Mouse (Mus musculus) embryonic facial prominence, embryonic 13.5 days (tissue): ENCODE measurements around the gene Dgka. TPM values are rescaled to one million over a fixed set of nuclear protein-coding genes. Genes with fewer than 3 reads are reported as not detected.

Source experiments
- ATAC-seq: fragments of 200-750 bp; cut with Nextera tagmentation; 2 replicates; pipeline ENCODE4 v1.8.0; 2017; ENCODE audit warnings: low read depth; ENCODE audit not compliant: insufficient number of reproducible peaks, insufficient read depth, low FRiP score, low TSS enrichment
- H3K27ac ChIP-seq: fragments of 300-500 bp; sonication (generic); 2 replicates; pipeline ENCODE4 v1.5.1; 2015; ENCODE audit warnings: moderate library complexity, mild to moderate bottlenecking, inconsistent platforms
- H3K27me3 ChIP-seq: fragments of 300-500 bp; sonication (generic); 2 replicates; pipeline ENCODE4 v1.6.1; 2015; ENCODE audit warnings: mild to moderate bottlenecking, inconsistent platforms
- H3K36me3 ChIP-seq: fragments of 300-500 bp; sonication (generic); 2 replicates; pipeline ENCODE4 v1.6.1; 2015; ENCODE audit warnings: mild to moderate bottlenecking, inconsistent platforms
- H3K4me1 ChIP-seq: fragments of 300-500 bp; sonication (generic); 2 replicates; pipeline ENCODE4 v1.6.1; 2015; ENCODE audit warnings: inconsistent platforms
- H3K4me2 ChIP-seq: fragments of 300-500 bp; sonication (generic); 2 replicates; pipeline ENCODE4 v1.6.1; 2015; ENCODE audit warnings: moderate library complexity, mild to moderate bottlenecking, inconsistent platforms
- H3K4me3 ChIP-seq: fragments of 300-500 bp; sonication (generic); 2 replicates; pipeline ENCODE4 v1.5.1; 2015; ENCODE audit warnings: mild to moderate bottlenecking, inconsistent platforms
- H3K9ac ChIP-seq: fragments of 300-500 bp; sonication (generic); 2 replicates; pipeline ENCODE4 v1.6.1; 2015; ENCODE audit warnings: mild to moderate bottlenecking, inconsistent platforms
- H3K9me3 ChIP-seq: fragments of 300-500 bp; sonication (generic); 2 replicates; pipeline ENCODE4 v1.6.1; 2016; ENCODE audit warnings: inconsistent platforms
- WGBS: fragments of 180-500 bp; shearing (Covaris S2); methylation state at CpG from one replicate; pipeline ENCODE4 v1.1.7; 2015; ENCODE audit warnings: mixed read lengths; 5-methylcytosine and 5-hydroxymethylcytosine counted together
- polyA plus RNA-seq: library from polyadenylated mRNA; unstranded; fragments of >200 nt; fragmentation: Nextera tagmentation; extraction: Ambion mirVana; gene quantifications from 2 replicates; pipeline ENCODE4 v1.2.1, GENCODE M21; 2015

Dgka gene
- polyA plus RNA-seq, 1 experiment from 2014 or later: 16.3 TPM

DNA sequence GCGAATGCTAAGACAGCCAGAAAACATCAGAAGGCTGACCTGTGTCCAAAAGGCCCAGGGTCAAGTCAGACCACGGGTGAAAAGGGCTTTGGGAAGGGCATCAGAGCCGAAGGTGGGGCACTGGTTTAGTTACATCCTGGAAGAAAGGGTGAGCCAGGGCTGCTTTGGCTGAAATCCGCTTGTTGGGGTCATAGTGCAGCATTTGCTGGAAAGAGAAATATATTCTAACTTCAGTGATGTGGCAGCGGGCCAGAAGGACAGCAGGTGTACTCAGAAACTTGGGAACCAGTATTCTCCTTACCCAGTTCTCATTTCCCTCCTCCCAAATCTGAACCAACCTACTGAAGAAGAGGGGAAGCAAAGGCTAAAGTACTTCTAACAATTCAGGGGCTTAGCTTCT lies 45.6 kb downstream of the Dgka start:
- no peaks in the 10 kb centered on the region for H3K27me3 ChIP-seq
- H3K27ac ChIP-seq: no peak overlapping the region
- ATAC-seq: no peak
- H3K4me2 ChIP-seq: no peak overlapping the region
- peaks cover 26% of the 10 kb centered on the region for H3K4me1 ChIP-seq
- H3K9me3 ChIP-seq: no peaks in the 10 kb centered on the region
- 84% methylated on average over 5 of the region's 5 CpGs for WGBS
- peaks cover 49% of the 10 kb centered on the region for H3K36me3 ChIP-seq
- H3K9ac ChIP-seq: no peak overlapping the region
- H3K4me3 ChIP-seq: no peak overlapping the region

DNA sequence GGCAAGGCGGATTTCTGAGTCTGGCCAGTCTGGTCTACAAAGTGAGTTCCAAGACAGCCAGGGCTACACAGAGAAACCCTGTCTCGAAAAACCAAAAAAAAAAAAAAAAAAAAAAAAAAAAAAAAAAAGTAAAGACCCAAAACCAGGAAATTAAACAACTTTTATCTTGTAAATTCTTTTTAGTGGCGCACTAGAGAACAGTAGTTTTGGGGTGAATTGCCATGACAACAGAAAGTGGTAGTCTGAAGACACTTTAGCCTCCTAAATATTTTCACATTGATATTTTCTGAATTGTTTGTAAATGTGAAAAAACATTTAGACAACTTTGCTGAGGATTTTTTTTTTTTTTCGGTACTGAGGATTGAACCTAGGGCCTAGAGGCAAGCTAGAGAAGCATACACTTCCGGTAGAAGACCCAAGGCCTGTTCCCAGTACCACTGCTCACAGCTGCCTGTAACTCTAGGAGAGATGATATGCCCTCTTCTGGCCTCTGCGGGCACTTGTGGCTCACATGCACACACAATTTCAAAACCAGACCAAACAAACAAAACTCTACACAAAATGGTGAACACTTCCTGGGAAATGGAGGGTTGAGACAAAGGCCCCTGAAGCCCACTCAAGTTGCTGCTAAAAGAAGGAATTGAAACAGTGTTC lies 47.5 kb downstream of the Dgka start:
- Histone ChIP-seq H3K36me3 (peaks cover 40% of the 10 kb centered on the region), H3K4me2 (peak overlapping the region; percentile 62), H3K27me3 (no peaks in the 10 kb centered on the region), H3K9me3 (no peaks in the 10 kb centered on the region), H3K4me3 (peak overlapping the region; percentile 97; the same call in 1 of the 2 replicates), H3K27ac (peak overlapping the region; percentile 88; the same call in 1 of the 2 replicates), H3K4me1 (peaks cover 15% of the 10 kb centered on the region), H3K9ac (no peak overlapping the region)
- ATAC-seq: no peak
- 74% methylated on average over 6 of the region's 6 CpGs for WGBS

DNA sequence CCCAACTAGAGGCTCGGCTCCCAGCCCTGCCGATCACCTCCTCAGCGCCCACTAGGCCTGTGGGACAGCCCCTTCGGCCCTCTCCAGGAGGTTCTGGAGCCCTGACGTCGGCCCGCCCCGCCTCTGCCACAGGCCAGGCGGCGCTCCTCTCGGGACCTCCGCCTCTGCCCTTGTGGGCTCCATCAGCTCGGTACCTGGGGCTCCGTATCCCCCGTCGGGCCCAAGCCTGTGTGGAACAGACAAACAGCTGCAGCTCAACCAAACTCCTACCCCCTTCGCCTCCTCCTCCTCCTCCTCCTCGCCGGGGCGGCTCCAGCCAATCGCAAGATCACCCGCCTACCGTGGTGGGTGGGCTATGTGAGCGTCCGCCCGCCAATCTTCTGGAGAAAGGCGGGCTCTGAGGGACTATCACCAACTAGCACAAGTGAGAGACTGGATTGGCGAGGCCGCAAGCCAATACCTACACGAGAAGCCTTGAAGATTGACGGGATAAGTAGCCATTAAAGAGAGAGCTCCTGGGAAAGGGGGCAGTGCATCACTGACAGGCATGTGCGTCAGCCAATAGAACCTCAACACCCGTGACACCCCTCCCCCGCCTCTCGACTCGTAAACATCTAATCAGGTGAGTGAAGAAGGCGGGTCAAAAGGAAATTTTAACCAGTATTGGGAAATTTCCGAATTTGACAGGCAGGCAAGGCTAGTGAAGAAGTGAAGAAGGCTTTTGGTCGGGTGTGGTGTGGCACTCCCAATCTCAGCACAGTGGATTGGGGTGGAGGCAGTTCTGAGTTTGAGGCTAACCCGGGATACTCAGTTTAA lies 48.5 kb downstream of the Dgka start, which contains the start of gene Rab5b:
Rab5b (minus strand) TSS at position 273 of the 816 bp plus-strand sequence.
- ATAC-seq: peak; percentile 99

DNA sequence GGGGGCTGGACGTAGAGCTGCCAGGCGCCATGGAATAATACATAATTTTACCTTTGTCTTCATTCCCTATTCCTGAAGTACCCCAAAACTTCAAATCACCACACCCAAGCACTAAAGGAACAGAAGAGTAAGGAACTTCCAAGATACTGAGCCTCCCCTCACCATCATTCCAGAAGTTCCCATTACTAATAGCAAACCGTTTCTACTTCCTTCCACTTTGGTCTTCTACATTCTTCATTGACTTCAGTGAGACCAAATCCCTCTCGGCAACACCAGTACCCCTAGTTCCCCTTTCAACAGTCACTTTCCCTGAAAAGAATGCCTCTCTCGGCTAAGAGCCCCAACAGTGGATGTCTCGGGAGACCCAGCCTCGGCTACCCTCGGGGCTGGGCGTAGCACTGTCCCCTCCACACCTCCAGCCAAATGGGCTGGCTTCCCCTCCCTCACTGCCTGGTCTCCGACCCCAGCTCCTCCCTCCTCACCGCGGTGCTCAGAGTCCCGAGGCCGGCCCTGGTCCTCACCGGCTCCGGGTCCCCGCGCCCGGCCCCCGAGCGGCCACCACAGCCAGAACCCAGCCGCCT lies 49.2 kb downstream of the Dgka start:
- H3K4me1 ChIP-seq: peaks cover 12% of the 10 kb centered on the region
- 2% methylated on average over 22 of the region's 22 CpGs for WGBS
- peak overlapping the region; percentile 97 for H3K4me3 ChIP-seq
- H3K4me2 ChIP-seq: peak overlapping the region; percentile 70
- H3K27me3 ChIP-seq: no peaks in the 10 kb centered on the region
- peaks cover 24% of the 10 kb centered on the region for H3K36me3 ChIP-seq
- no peaks in the 10 kb centered on the region for H3K9me3 ChIP-seq
- H3K27ac ChIP-seq: peak overlapping the region; percentile 99
- no peak for ATAC-seq
- peak overlapping the region; percentile 96 for H3K9ac ChIP-seq

More for the DNA sequence above, 48.5 kb downstream of the Dgka start, which contains the start of gene Rab5b:
- H3K27me3 ChIP-seq: no peaks in the 10 kb centered on the region
- peak within 1 kb of the TSS; percentile 97 for H3K4me3 ChIP-seq
- H3K27ac ChIP-seq: peak within 1 kb of the TSS; percentile 99
- peaks cover 30% of the 10 kb centered on the region for H3K36me3 ChIP-seq
- under 1% methylated on average over 40 of the region's 40 CpGs for WGBS
- no peaks in the 10 kb centered on the region for H3K9me3 ChIP-seq
- H3K4me1 ChIP-seq: peaks cover 12% of the 10 kb centered on the region
- H3K9ac ChIP-seq: peak within 1 kb of the TSS; percentile 96
- H3K4me2 ChIP-seq: peak within 1 kb of the TSS; percentile 70

DNA sequence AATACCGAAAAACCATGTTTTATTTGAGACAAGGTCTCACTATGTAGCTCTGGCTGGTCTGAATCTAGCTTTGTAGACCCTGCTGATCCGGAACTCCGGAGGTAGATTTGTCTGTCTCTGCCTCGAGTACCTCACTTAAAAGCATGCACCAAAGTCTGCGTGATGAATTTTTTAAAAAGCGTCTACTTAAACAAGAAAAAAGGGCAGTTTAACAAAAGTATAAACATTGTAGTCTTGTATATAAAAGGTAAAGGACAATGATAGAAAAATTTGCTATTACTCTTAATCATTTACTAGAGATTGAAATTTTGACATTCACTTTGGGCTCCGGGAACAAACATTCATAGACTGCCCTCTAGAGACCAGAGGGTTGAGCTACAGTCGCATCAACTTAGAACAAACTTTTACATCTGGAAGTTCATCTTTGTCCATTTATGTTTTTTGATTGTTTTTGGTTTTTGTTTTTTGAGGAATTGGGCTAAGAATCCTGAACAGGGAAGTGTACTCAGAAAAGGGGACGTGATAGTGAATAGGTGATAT lies 70.1 kb downstream of the Dgka start:
- WGBS: 4% methylated on average over 9 of the region's 9 CpGs
- Histone ChIP-seq H3K36me3 (peaks cover 22% of the 10 kb centered on the region), H3K4me2 (peak overlapping the region; percentile 92), H3K4me1 (peaks cover 13% of the 10 kb centered on the region), H3K27ac (peak overlapping the region; percentile 34; the same call in 1 of the 2 replicates), H3K9ac (peak overlapping the region; percentile 77), H3K4me3 (peak overlapping the region; percentile 65), H3K27me3 (no peaks in the 10 kb centered on the region), H3K9me3 (no peaks in the 10 kb centered on the region)
- ATAC-seq: no peak

DNA sequence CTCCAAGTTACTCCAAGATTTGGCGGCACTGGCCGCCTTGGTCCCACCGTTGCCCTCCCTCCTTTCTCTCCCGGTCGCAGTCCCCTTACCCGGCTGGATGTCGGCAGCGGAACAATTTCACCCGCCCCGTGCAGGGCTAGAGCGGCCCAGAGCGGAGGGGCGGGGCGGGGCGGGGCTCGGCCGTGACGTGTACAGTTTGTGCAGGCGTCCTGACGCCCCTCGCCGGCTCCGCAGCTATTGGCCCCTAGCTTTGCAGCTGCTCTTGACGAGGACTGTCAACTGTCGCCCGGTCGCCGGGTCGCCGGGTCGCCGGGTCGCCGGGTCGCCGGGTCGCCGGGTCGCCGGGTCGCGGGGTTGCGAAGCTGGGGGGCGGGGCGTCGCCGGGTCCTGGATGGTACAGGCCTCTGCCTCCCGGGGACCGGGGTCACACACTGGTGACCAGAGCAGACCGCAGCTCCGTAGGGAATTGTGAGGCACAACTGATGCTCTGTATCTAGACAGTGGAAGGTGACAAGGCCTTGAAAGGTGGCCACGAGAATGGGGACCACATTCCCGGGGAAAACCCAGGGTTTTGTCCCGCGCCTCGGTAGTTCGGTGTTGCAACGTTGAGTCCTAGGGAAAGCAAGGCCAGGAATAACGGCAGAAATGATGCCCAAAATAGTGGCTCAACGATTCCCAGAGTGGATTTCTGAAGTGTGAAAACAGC lies 70.7 kb downstream of the Dgka start, which contains the start of gene Suox:
Suox (minus strand) TSS at position 311 of the 706 bp plus-strand sequence.
- Histone ChIP-seq H3K4me2 (peak within 1 kb of the TSS; percentile 92), H3K9ac (peak within 1 kb of the TSS; percentile 77), H3K27ac (peak within 1 kb of the TSS; percentile 34), H3K4me3 (peak within 1 kb of the TSS; percentile 65), H3K36me3 (peaks cover 16% of the 10 kb centered on the region), H3K9me3 (no peaks in the 10 kb centered on the region), H3K27me3 (no peaks in the 10 kb centered on the region), H3K4me1 (peaks cover 16% of the 10 kb centered on the region)
- WGBS: under 1% methylated on average over 60 of the region's 60 CpGs
- peak; percentile 86 for ATAC-seq

DNA sequence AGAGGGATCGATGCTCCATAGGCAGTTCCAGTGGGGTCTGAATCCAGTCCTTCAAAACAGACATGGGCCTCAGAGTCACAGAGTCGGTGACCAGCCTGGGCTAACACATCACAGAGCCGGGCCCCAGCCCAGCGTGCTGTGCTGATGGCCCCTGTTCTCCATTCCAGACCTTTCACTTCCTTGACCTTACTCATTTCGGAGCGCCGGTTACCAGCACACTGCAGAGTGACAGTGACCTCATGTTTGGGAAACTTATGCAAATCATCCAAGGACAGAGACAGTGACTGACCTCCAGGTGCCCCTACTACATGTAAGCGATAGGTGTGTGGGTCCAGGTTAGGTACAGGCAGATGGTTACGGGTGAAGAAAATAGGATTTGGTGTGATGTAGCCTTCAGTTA lies 73.5 kb downstream of the Dgka start:
- Histone ChIP-seq H3K4me2 (no peak overlapping the region), H3K27ac (no peak overlapping the region), H3K27me3 (no peaks in the 10 kb centered on the region), H3K36me3 (peaks cover 10% of the 10 kb centered on the region), H3K9ac (0 out of 2 replicates have a peak overlapping the region, but pooled peaks have one; percentile 32), H3K4me1 (peaks cover 25% of the 10 kb centered on the region), H3K4me3 (no peak overlapping the region), H3K9me3 (no peaks in the 10 kb centered on the region)
- WGBS: 93% methylated on average over 9 of the region's 9 CpGs
- ATAC-seq: no peak

Other genes starting within 250 kb of the Dgka start
- gene Myl6b, start 246.2 kb downstream of the Dgka start, polyA plus RNA-seq: 2.8 and 4.0 TPM in 2 replicates
- gene Esyt1, start 219.0 kb downstream of the Dgka start, polyA plus RNA-seq: 21.4 and 23.1 TPM in 2 replicates
- 13.5 and 15.5 TPM in 2 replicates for gene Zc3h10, start 197.1 kb downstream of the Dgka start, polyA plus RNA-seq
- gene Rpl41, start 195.6 kb downstream of the Dgka start, polyA plus RNA-seq: 4,323 and 4,329 TPM in 2 replicates
- gene Pa2g4, start 178.9 kb downstream of the Dgka start, polyA plus RNA-seq: 188 and 206 TPM in 2 replicates
- 14.8 and 16.1 TPM in 2 replicates for gene Erbb3, start 155.2 kb downstream of the Dgka start, polyA plus RNA-seq
- 893 and 949 TPM in 2 replicates for gene Rps26, start 118.1 kb downstream of the Dgka start, polyA plus RNA-seq
- 5.3 and 5.5 TPM in 2 replicates for gene Ikzf4, start 98.9 kb downstream of the Dgka start, polyA plus RNA-seq
- 18.9 and 21.8 TPM in 2 replicates for gene Suox, start 70.8 kb downstream of the Dgka start, polyA plus RNA-seq
- 82.6 and 84.1 TPM in 2 replicates for gene Rab5b, start 48.6 kb downstream of the Dgka start, polyA plus RNA-seq
- 8.2 and 8.3 TPM in 2 replicates for gene Pmel, start 40.7 kb downstream of the Dgka start, polyA plus RNA-seq
- 120 and 127 TPM in 2 replicates for gene Cdk2, start 39.8 kb downstream of the Dgka start, polyA plus RNA-seq
- gene Pym1, start 3.0 kb upstream of the Dgka start, polyA plus RNA-seq: 43.2 and 47.9 TPM in 2 replicates
- 0.80 and 1.0 TPM in 2 replicates for gene Mmp19, start 46.1 kb upstream of the Dgka start, polyA plus RNA-seq
- 58.8 and 60.4 TPM in 2 replicates for gene Dnajc14, start 59.2 kb upstream of the Dgka start, polyA plus RNA-seq
- 25.5 and 26.0 TPM in 2 replicates for gene Tmem198b, start 59.5 kb upstream of the Dgka start, polyA plus RNA-seq
- gene Sarnp, start 72.5 kb upstream of the Dgka start, polyA plus RNA-seq: 252 and 265 TPM in 2 replicates
- 35.2 and 41.2 TPM in 2 replicates for gene Ormdl2, start 76.8 kb upstream of the Dgka start, polyA plus RNA-seq
- 7.0 and 8.3 TPM in 2 replicates for gene Gdf11, start 146.9 kb upstream of the Dgka start, polyA plus RNA-seq
- 663 and 674 TPM in 2 replicates for gene Cd63, start 156.1 kb upstream of the Dgka start, polyA plus RNA-seq
- 12.7 and 16.4 TPM in 2 replicates for gene Rdh5, start 178.0 kb upstream of the Dgka start, polyA plus RNA-seq
- 206 and 216 TPM in 2 replicates for gene Bloc1s1, start 179.2 kb upstream of the Dgka start, polyA plus RNA-seq
- 1.2 and 2.0 TPM in 2 replicates for gene Itga7, start 189.0 kb upstream of the Dgka start, polyA plus RNA-seq
- gene Mettl7b, start 216.1 kb upstream of the Dgka start, polyA plus RNA-seq: 0.22 TPM in 1 of 2 replicates, not detected in the other
- not detected in 2 replicates for gene Olfr9, start 244.6 kb upstream of the Dgka start, polyA plus RNA-seq